Mouse (Mus musculus) ES-CJ7 (cell line): ENCODE data around the gene Ppm1b.

ENCODE experiments used
- DNase-seq: peaks from one replicate; pipeline ENCODE4 v3.0.0; 2011; ENCODE audit warnings: low read depth, low spot score

Gene Ppm1b

GRCm38 (mm10) chr17:85070658-85071057 lies 114.1 kb downstream of the Ppm1b start:
- no peak for DNase-seq

GRCm38 (mm10) chr17:85071088-85071775 lies 114.7 kb downstream of the Ppm1b start:
- no peak for DNase-seq

GRCm38 (mm10) chr17:85072383-85072782 lies 115.8 kb downstream of the Ppm1b start:
- DNase-seq = no peak

GRCm38 (mm10) chr17:85073214-85073613 lies 116.7 kb downstream of the Ppm1b start:
- DNase-seq = no peak
